Mouse (Mus musculus): ENCODE results near the gene Ccer1.
"Not testable (repeated sequence)": the region's sequence is repeated elsewhere in the genome, so short reads cannot be mapped to it uniquely, and the experiment has no call there.

Ccer1 gene

GRCm38 (mm10) chr10:97726655-97727054, 33.8 kb downstream of the Ccer1 start, which contains the start of gene C030005K15Rik:
Gene C030005K15Rik, minus strand, starts transcription at chr10:97726755.
- in situ Hi-C loops (cut with MboI; ENCODE audit: unreplicated experiment in 2 of 2) = not testable (repeated sequence)
